8 mouse cellular contexts compared by ENCODE assay signal in the genomic region with DNA sequence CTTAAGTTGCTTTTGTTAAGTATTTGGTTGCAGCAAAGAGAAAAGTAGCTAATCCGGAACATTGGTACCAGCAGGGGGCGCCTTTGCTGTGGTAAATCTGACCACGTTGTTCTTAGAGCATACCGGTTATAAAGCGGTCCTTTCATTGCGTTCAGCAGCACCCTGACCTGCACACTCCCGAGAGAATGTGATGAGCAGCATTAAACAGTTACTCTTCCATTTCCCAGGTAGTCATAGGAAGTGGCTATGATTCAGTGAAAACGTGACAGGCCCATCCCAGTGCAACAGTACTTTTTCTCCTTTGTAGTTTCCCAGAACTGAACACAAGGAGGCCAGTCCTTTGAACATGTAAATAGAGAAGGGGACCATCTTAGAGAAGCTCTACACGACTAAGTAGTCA. TPM values are rescaled to one million over a fixed set of nuclear protein-coding genes. Genes with fewer than 3 reads are reported as not detected.
DNase-seq lines count a peak whose midpoint lies in the region; ATAC-seq and TF ChIP-seq lines count a peak whose summit lies in the region.

No protein-coding gene starts in this region.

- no peak overlapping the region for H3K4me3 ChIP-seq in forebrain, embryonic 10.5 days
- H3K4me3 ChIP-seq in forebrain, embryonic 16.5 days (replicated peaks; ENCODE audit: low read length): no peak overlapping the region
- H3K4me3 ChIP-seq in forebrain, embryonic 12.5 days (replicated peaks): no peak overlapping the region
- H3K4me3 ChIP-seq in left cerebral cortex, adult 2 months: no peak overlapping the region

- intact Hi-C loops in left cerebral cortex, adult 2 months (cut with DNase I): loop anchor here (1.0 kb wide), 1 partner anchor 68 kb away; no protein-coding TSS in a partner anchor

- H3K4me1 ChIP-seq in forebrain, embryonic 10.5 days: no peaks in the 10 kb centered on the region
- H3K4me1 ChIP-seq in forebrain, embryonic 16.5 days (replicated peaks; ENCODE audit: control insufficient read depth, insufficient read depth, low read length): no peaks in the 10 kb centered on the region
- peaks cover 5% of the 10 kb centered on the region; the same call in 1 of the 2 replicates for H3K4me1 ChIP-seq in forebrain, embryonic 12.5 days

- no peak overlapping the region; the same call in 1 of the 2 replicates for H3K4me2 ChIP-seq in forebrain, embryonic 16.5 days (ENCODE audit: low read length)
- H3K4me2 ChIP-seq in forebrain, embryonic 12.5 days: peak overlapping the region; percentile 25; the same call in 1 of the 2 replicates

- WGBS in forebrain, embryonic 10.5 days: 9% methylated on average over 9 of the region's 9 CpGs
- WGBS in forebrain, embryonic 16.5 days: 7% methylated on average over 9 of the region's 9 CpGs
- WGBS in forebrain, embryonic 12.5 days: 6% methylated on average over 9 of the region's 9 CpGs

- no peak for ATAC-seq in forebrain, embryonic 16.5 days
- ATAC-seq in forebrain, embryonic 12.5 days (ENCODE audit: low FRiP score): peak; percentile 60; the same call in 1 of the 2 replicates
- peak; percentile 82 to 86 for ATAC-seq in hematopoietic stem cell, adult 5-6 weeks (replicated peaks in 1 of 2; ENCODE audit: insufficient read depth in 1 of 2, low FRiP score in 2 of 2, low TSS enrichment in 1 of 2, low read depth in 1 of 2, poor library complexity in 2 of 2, severe bottlenecking in 2 of 2)

- H3K27ac ChIP-seq in forebrain, embryonic 10.5 days: no peak overlapping the region
- no peak overlapping the region for H3K27ac ChIP-seq in forebrain, embryonic 16.5 days (ENCODE audit: low read length)
- no peak overlapping the region for H3K27ac ChIP-seq in forebrain, embryonic 12.5 days
- H3K27ac ChIP-seq in left cerebral cortex, adult 2 months: no peak overlapping the region

- peak; percentile 54 for TF ChIP-seq CTCF in left cerebral cortex, adult 2 months (IDR thresholded peaks at IDR 0.05)

- peak; percentile 64 for DNase-seq in forebrain, embryonic 10.5 days (ENCODE audit: extremely low spot score, low spot score)
- DNase-seq in adrenal gland, postnatal 36 days: peak; percentile 79 to 85
- DNase-seq in left cerebral cortex, adult 2 months (ENCODE audit: extremely low spot score in 1 of 2, low spot score in 2 of 2): peak; percentile 16 to 36
- DNase-seq in mesoderm, embryonic 11.5 days (ENCODE audit: low read depth, low spot score): peak; percentile 62
- peak; percentile 20 to 79 for DNase-seq in spleen, postnatal 10 days (ENCODE audit: low spot score in 2 of 2)

- H3K36me3 ChIP-seq in forebrain, embryonic 10.5 days (replicated peaks): no peaks in the 10 kb centered on the region
- no peaks in the 10 kb centered on the region for H3K36me3 ChIP-seq in forebrain, embryonic 16.5 days (ENCODE audit: control insufficient read depth, insufficient read depth)
- H3K36me3 ChIP-seq in forebrain, embryonic 12.5 days (replicated peaks): no peaks in the 10 kb centered on the region

- H3K9me3 ChIP-seq in forebrain, embryonic 10.5 days: no peaks in the 10 kb centered on the region
- H3K9me3 ChIP-seq in forebrain, embryonic 16.5 days (ENCODE audit: control insufficient read depth, low read length): no peaks in the 10 kb centered on the region
- no peaks in the 10 kb centered on the region for H3K9me3 ChIP-seq in forebrain, embryonic 12.5 days

- H3K27me3 ChIP-seq in forebrain, embryonic 10.5 days (ENCODE audit: poor library complexity, severe bottlenecking): no peaks in the 10 kb centered on the region
- H3K27me3 ChIP-seq in forebrain, embryonic 16.5 days (replicated peaks; ENCODE audit: control insufficient read depth, insufficient read depth, low read length): no peaks in the 10 kb centered on the region
- H3K27me3 ChIP-seq in forebrain, embryonic 12.5 days: no peaks in the 10 kb centered on the region

- no peak overlapping the region for H3K9ac ChIP-seq in forebrain, embryonic 16.5 days (replicated peaks; ENCODE audit: low read depth, low read length)
- H3K9ac ChIP-seq in forebrain, embryonic 12.5 days: no peak overlapping the region

RNA-seq across cellular contexts. Expression of a gene that starts 19.8 kb away (rescaled TPM):
- polyA plus RNA-seq in forebrain, embryonic 10.5 days (2016; fragmentation: Nextera tagmentation; extraction: Ambion mirVana): 0.11 TPM in 1 of 2 replicates, not detected in the other
- 0.42 and 0.58 TPM in 2 replicates for polyA plus RNA-seq in forebrain, embryonic 16.5 days (2015; fragmentation: Nextera tagmentation; extraction: Ambion mirVana)
- 10 to 100 TPM; 14.2 to 20.9 TPM for total RNA-seq in adrenal gland, postnatal 36 days (2021)
- 0.17 and 0.19 TPM in 2 replicates for polyA plus RNA-seq in forebrain, embryonic 12.5 days (2016; fragmentation: Nextera tagmentation; extraction: Ambion mirVana)
- total RNA-seq in hematopoietic stem cell, adult 5-6 weeks (2017): 67.2 and 88.6 TPM in 2 replicates
- 1 to 10 TPM; 1.3 to 1.7 TPM for total RNA-seq in left cerebral cortex, adult 2 months (2021)

RNA-seq across cellular contexts. Expression of a gene that starts 45.6 kb away (rescaled TPM):
- polyA plus RNA-seq in forebrain, embryonic 10.5 days (2016; fragmentation: Nextera tagmentation; extraction: Ambion mirVana): not detected in 2 replicates
- polyA plus RNA-seq in forebrain, embryonic 16.5 days (2015; fragmentation: Nextera tagmentation; extraction: Ambion mirVana): not detected in 2 replicates
- total RNA-seq in adrenal gland, postnatal 36 days (2021): under 1 TPM; 0.20 to 0.26 TPM
- polyA plus RNA-seq in forebrain, embryonic 12.5 days (2016; fragmentation: Nextera tagmentation; extraction: Ambion mirVana): not detected in 2 replicates
- total RNA-seq in hematopoietic stem cell, adult 5-6 weeks (2017): not detected in 2 replicates
- not detected for total RNA-seq in left cerebral cortex, adult 2 months (2021)

Comparison
In these comparisons a context has a peak if more than half of its experiments do, and no peak if none do; other contexts are left out.
1. DNase-seq: peak in every context shown above with its lines; median percentile 82 in adrenal gland, postnatal 36 days; 64 in forebrain, embryonic 10.5 days; 62 in mesoderm, embryonic 11.5 days; 50 in spleen, postnatal 10 days; 26 in left cerebral cortex, adult 2 months.
2. RNA of a gene that starts 19.8 kb away (total RNA-seq): 67.2 to 88.6 TPM in hematopoietic stem cell, adult 5-6 weeks and 14.2 to 20.9 TPM in adrenal gland, postnatal 36 days; 1.3 to 1.7 TPM in left cerebral cortex, adult 2 months; every median in the first group is over 4 times any median in the second.